Mouse (Mus musculus) cerebellum, adult 9-10 months (tissue): ENCODE results near the gene Osbpl9.
A peak's percentile ranks its signal among the peaks of the same experiment; 100 is the strongest.

Source experiments
- DNase-seq: peaks from one replicate; pipeline ENCODE4 v3.0.0; 2022

Gene Osbpl9

GRCm38 (mm10) chr4:109201582-109202424, at the start of gene Osbpl9:
Gene Osbpl9 (minus strand): TSS chr4:109202272.
- peak; percentile 98 for DNase-seq

DNA sequence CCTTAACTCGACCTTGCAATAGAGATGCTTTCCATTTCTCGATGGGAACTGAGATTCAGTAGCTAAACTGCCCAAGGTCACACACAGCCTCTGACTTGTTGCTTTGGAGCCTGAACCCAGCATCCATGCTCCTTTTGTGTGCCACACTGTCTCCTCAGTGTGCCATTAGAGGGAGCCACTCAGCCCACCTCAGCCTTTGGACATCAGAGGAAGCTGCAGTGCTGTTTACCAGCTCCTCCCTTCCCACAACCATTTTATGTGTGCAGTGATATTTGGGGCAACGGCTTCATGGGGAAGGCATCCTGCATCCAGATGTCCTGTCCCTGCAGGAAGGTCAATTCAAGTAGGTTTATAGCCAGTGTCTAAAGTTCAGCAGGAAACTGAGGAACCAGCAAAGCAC, 49.5 kb upstream of the Osbpl9 start:
- DNase-seq: no peak

- no peak for DNase-seq
These were observed 43.0 kb upstream of the Osbpl9 start for GRCm38 (mm10) chr4:109245016-109245620.

- no peak for DNase-seq
These were observed 42.4 kb upstream of the Osbpl9 start for GRCm38 (mm10) chr4:109244506-109244905.

DNA sequence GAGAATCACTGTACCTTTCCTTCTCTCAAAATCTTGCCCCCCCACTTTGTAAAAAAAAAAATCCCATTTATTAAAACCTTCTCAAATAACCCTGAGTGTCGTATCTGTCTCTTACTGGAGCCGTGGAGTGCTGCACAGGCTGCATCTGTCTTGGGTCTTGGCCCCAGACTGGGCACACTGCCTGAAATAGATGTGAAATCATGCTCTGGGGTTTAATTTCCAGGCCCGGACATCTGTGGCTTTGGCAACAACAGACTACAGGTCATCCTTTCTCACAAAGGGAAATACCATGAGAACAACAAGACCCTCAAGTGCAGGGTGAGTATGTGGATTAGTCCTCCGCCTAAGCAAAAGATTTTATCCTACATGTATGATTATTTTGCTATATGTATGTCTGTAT, 39.9 kb upstream of the Osbpl9 start:
- peak; percentile 54 for DNase-seq

DNA sequence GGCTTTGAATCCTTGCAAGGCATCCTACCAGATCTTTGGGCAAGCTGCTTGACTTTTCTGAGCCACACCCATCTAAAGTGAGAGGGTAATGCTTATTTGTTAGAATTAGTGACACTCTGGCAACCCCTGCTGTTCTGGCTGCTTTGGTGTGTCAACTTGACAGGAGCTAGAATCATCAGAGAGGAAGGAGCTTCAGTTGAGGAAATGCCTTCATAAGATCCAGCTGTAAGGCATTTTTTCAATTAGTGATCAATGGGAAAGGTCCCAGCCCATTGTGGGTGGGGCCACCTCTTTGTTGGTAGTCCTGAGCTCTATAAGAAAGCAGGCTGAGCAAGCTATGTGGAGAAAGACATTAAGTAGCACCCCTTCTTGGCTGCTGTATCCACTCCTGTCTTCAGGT, 39.1 kb upstream of the Osbpl9 start:
- DNase-seq: no peak

DNA sequence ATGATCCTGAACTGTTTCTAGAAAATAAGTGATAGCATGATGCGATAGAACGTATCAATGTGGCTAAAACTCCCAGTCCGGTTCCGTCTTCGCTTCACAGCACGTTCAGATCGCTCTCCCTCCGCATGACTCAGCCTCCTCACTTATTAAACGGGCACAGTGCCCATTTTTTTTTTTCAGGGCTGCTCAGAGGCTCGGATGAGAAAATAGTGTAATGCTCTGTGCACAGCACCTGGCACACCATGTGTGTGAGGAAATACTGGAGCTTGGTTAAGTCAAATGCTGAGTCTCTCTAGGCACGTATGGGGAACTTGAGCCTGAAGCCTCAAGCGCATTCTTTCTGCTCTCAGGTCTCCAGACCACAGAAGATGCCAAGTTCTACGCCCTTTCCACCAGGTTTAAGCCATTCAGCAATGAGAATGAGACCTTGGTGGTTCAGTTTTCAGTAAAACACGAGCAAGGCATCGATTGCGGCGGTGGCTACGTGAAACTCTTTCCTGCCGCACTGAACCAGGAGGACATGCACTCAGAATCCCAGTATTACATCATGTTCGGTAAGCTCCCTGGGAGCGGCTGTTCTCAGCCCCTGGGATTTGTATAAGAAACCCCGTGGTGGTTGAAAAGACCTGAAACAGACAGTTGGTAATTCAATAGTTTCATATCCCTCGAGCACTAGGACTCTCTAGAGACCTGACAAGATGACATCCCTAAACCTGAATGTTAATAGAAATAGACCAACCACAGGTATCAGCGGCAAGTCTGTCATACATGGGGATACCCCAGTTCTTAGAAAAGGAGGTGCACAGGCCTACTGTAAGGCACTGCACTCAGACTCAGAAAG, 36.6 kb upstream of the Osbpl9 start:
- peak; percentile 54 for DNase-seq

DNA sequence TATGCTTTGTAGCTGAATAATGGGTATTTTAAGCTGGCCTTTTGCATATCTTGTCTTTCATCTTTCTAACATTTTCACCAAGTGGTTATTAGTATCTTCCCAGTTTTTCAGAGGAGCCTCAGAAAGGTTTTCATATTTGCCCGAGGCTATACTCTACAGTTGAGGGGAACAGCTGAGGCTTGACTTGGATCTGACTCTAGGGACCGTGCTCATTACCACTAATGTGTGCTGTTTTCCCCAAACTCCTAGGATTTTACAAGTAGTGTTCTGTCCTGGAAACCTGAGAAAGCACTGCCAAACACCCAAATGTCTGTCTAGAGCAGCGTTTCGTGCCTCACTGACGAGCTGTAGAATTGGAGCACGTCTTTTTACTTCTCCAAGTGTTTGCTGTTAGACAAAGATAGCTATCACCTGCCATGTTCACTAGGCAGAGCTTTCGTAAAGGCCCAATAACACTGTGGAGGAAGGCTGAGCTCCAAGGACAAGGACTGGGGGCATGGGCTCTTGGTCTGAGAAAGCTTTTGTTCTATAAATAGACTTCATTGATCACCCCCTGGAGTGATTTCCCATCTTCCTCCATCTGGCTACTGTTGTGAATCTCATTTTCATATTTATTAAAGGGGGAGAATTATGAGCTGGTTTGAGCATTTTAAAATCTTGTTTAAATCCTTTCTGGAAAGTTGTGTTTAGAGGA, 34.3 kb upstream of the Osbpl9 start:
- no peak for DNase-seq

DNA sequence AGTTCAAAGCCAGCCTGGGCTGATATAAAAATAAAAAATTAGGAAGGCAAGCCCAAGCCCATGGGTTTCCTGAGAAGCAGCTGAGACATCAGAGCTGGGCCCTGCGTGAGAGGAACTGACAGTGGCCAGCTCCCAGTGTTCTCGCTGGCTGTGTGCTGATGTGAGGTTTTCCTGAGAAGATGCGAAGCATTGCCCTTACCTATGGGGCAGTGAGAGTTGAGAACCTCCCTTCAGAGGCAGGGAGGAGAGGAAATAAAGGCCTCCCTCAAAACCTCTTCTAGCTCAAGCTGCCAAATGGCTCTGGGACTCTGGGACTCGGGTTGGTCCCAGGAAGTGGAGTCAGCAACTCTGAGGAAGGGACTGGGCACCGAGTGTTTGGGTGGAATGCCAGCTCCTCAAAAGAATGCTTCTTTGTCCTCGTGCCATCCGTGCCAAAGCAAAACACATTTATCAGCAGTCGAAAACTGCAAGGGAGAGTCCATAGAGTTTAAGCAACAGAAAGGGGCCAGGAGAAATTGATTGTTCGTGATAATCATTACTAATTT, 32.8 kb upstream of the Osbpl9 start:
- DNase-seq: no peak

DNA sequence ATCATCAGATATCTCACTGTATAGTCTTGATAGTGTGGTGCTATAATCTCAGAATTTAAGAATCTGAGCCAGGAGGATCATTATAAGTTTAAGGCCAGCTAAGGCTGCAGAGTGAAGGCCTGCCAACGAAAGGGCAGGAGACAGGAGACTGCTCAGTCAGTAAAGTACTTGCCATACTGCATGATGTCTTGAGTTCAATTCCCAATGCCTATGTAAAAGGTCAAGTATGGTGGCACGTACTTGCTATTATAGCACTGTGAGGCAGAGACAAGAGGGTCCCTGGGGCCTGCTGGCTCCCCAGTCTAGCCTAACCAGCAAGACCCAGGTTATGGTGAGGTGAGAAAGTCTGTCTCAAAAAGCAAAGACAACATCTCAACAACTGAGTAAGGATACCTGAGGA, 32.1 kb upstream of the Osbpl9 start, which contains the start of gene Calr4:
TSS of gene Calr4 (plus strand) at position 301 of the 400 bp plus-strand sequence.
- DNase-seq: no peak

DNA sequence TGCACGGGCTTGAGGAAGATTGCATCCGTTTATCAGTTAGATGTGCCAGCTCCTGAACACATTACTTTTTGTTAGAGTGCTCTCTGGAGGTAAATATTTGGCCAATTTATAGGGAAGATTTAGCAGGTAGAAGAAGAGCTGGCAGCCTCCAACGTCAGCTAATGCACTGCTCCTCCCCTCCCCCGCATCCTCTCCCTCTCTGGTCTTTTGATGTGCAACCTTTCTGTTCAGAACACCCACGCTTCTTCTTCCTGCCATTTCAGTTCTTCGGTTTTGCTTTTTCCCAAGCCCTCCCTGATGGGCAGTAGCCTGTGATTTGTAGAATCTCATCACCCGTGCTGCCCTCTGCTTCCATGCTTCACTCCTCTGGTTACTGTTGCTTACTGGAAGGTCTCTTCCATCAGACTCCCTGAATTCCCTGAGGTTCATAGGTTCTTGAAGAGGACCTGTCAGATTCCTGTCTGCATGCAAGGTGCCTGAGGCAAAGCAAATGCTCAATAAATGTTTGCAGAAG, 27.8 kb upstream of the Osbpl9 start:
- no peak for DNase-seq

GRCm38 (mm10) chr4:109226071-109226470, 24.0 kb upstream of the Osbpl9 start:
- DNase-seq: no peak

DNA sequence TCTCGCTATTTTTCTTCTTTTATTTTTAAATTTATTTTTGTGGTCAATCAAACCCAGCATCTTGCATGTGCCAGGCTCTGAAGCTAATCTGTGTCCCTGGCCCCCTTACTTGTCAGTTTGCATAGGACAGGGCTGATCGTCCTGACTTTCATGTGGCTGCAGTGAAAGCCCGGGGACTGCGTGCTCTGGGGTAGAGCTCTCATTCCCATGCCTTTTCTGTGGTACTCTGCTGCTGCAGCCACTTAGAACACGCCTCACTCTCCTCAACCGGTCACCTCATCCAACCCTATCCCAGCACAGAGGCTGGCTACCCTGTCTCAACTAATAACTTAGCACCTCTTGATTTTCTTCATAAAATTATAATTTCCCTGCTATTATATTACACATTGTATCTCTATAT, 23.5 kb upstream of the Osbpl9 start:
- DNase-seq: no peak

GRCm38 (mm10) chr4:109224762-109225552, 22.9 kb upstream of the Osbpl9 start:
- peak; percentile 93 for DNase-seq

DNA sequence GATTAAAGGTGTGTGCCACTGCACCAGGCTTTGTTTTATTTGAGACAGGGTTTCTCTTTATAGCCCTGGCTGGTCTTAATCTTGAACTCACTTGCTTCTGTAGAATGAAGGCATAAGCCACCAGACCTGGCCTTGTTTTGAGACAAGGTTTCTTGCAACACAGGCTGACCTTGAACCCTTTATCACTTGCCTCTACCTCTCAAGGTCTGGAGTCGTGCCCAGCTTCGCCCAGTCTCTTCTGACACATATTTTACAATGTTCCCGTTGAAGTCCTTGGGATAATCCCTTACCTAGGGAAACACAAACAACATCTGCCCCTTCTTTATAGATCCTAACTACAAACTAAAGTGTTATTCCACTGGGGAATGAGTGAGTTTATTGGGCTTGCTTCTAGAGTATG, 19.9 kb upstream of the Osbpl9 start:
- no peak for DNase-seq

DNA sequence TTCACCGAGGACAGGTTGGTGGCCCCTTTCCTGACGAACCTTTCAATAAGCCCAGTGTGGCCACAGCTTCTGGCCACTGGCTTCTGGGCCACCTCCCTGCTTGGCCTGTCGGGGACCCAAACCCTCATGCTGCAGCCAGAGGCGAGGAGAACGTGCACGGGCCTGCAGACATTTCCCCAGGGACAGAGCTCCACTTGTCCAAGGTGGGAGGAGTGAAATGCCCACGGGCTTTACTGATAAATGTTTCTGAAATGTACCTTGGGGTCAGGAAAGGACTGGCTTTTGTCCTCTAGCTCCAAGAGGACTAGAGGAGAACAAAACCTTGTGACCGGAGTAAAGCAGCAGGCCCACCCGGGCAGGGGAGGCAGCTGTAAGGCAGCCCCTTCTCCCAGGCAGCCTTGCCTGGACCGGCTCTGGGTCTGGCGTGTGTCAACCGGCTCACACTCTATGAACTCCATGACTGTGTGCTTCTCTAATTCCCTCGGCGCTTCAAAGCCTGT, 18.4 kb upstream of the Osbpl9 start:
- no peak for DNase-seq

GRCm38 (mm10) chr4:109218008-109218407, 15.9 kb upstream of the Osbpl9 start:
- no peak for DNase-seq

GRCm38 (mm10) chr4:109213986-109214385, 11.9 kb upstream of the Osbpl9 start:
- DNase-seq: no peak

DNA sequence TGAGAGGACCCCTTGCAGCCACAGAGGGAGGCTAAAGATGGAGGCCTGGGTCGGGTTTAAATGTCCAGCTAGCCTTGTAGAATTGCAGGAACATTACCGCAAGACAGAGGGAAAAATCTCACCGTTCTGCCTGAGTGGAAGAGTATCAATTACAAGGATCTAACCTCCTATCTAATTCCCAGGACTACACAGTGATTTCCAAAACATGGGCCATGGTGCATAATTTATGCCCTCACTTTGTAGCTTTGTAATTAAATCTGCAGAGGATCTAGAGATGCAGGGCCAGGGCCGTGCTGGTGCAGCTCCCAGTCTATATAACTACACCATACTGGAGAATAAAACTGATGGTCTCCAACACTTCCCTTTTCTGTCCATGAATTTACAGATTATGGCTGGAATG, 8.8 kb upstream of the Osbpl9 start:
- DNase-seq: no peak

DNA sequence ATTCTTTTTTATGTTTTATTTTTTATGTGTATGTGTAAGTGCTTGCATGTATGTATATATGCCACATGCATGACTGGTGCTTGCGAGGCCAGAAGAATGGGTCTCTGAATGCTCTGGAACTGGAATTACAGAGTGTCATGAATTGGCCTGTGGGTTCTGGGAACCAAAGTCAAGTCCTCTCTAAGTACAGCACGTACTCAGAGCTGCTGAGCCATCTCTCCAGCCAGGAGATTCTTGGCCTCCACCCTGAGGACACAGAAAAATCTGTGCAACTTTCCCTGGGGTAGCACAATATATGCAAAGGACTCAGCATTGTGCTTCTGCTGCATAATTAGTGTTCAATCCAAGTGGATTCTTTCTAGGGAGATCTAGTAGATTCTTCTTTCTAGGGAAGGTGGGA, 8.2 kb upstream of the Osbpl9 start:
- DNase-seq: no peak

GRCm38 (mm10) chr4:109207524-109207923, 5.5 kb upstream of the Osbpl9 start:
- DNase-seq: no peak
